Mouse (Mus musculus) heart, postnatal 0 days (tissue): ENCODE results near the gene Commd8. TPM values are rescaled to one million over a fixed set of nuclear protein-coding genes. Genes with fewer than 3 reads are reported as not detected.

Source experiments
- ATAC-seq: fragments of 200-750 bp; cut with Nextera tagmentation; 2 replicates; pipeline ENCODE4 v1.8.0; 2017; ENCODE audit warnings: low read depth, moderate number of reproducible peaks, moderate library complexity; ENCODE audit not compliant: insufficient read depth
- DNase-seq: peaks from one replicate; pipeline ENCODE4 v3.0.0-alpha.2; 2016; ENCODE audit warnings: low spot score
- H3K27ac ChIP-seq: fragments of 300-500 bp; sonication (generic); 2 replicates; pipeline ENCODE4 v1.5.1; 2014; ENCODE audit warnings: low read depth, mild to moderate bottlenecking
- H3K27me3 ChIP-seq: fragments of 300-500 bp; sonication (generic); 2 replicates; pipeline ENCODE4 v1.6.1; 2014; ENCODE audit warnings: low read length, mixed read lengths; ENCODE audit not compliant: control insufficient read depth, insufficient read depth
- H3K36me3 ChIP-seq: fragments of 300-500 bp; sonication (generic); replicated peaks from 2 replicates; pipeline ENCODE4 v1.6.1; 2014; ENCODE audit warnings: low read length, mixed read lengths; ENCODE audit not compliant: control insufficient read depth, insufficient read depth
- H3K4me1 ChIP-seq: fragments of 300-500 bp; sonication (generic); 2 replicates; pipeline ENCODE4 v1.6.1; 2014; ENCODE audit warnings: antibody characterized with exemption; ENCODE audit not compliant: control insufficient read depth, insufficient read depth
- H3K4me2 ChIP-seq: fragments of 300-500 bp; sonication (generic); 2 replicates; pipeline ENCODE4 v1.6.1; 2014; ENCODE audit warnings: low read depth, mild to moderate bottlenecking, low read length, moderate library complexity
- H3K4me3 ChIP-seq: fragments of 300-500 bp; sonication (generic); 2 replicates; pipeline ENCODE4 v1.5.1; 2014; ENCODE audit warnings: low read depth, low read length
- H3K9ac ChIP-seq: fragments of 300-500 bp; sonication (generic); replicated peaks from 2 replicates; pipeline ENCODE4 v1.6.1; 2014; ENCODE audit warnings: low read depth, low read length, mixed read lengths
- H3K9me3 ChIP-seq: fragments of 300-500 bp; sonication (generic); replicated peaks from 2 replicates; pipeline ENCODE4 v1.6.1; 2016; ENCODE audit warnings: low read length; ENCODE audit not compliant: control insufficient read depth
- CTCF ChIP-seq: IDR thresholded peaks from 2 replicates; pipeline ENCODE4 v1.5.1; 2016; ENCODE audit warnings: antibody characterized with exemption, control low read depth, low read depth
- EP300 ChIP-seq: IDR thresholded peaks from 2 replicates; pipeline ENCODE4 v1.6.1; 2016; ENCODE audit warnings: antibody characterized with exemption, low read depth
- WGBS: fragments of 180-500 bp; shearing (Covaris S2); extraction: QIAGEN DNeasy Blood & Tissue Kit; methylation state at CpG from one replicate; pipeline ENCODE4 v1.1.7; 2014; 5-methylcytosine and 5-hydroxymethylcytosine counted together
- polyA plus RNA-seq: library from polyadenylated mRNA; unstranded; fragments of >200 nt; fragmentation: Nextera tagmentation; extraction: Ambion mirVana; gene quantifications from 2 replicates; pipeline ENCODE4 v1.2.1, GENCODE M21; 2015
- total RNA-seq: library from RNA; depleted of rRNA; stranded (reverse); fragments of >200 nt; gene quantifications from 2 replicates; pipeline ENCODE4 v1.2.3, GENCODE M21; 2014; ENCODE audit warnings: low replicate concordance

Gene Commd8
- total and polyA plus RNA-seq, 2 experiments from 2014 or later, result 15.1 to 80.7 TPM

- WGBS, result 84% methylated on average over 1 of the region's 1 CpGs
- no peak overlapping the region for H3K9ac ChIP-seq
- no peak for ATAC-seq
Measured at GRCm38 (mm10) chr5:72195442-72195841, 27.5 kb upstream of the Commd8 start.

DNA sequence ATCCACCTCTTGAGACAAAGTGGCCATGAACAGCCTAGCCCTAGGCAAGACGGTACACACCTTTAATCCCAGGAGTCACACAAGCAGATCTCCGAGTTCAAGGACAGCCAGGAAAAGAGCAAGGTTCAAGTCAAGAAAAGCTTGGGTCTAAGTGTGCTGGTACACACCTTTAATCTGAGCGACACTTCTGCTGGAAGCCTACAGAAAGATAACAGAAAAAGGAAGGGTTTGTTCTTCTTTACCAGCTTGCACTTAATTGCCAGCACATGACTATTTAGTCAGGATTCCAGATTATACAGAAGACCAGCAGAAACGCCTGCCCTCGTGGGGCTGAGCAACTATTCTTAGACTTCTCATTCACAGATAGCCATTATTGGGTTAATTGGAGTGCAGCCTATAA lies 23.9 kb upstream of the Commd8 start:
- TF ChIP-seq EP300 (no peak), CTCF (no peak)
- no peaks in the 10 kb centered on the region; the same call in 1 of the 2 replicates for H3K9me3 ChIP-seq
- no peak overlapping the region for H3K4me3 ChIP-seq
- no peaks in the 10 kb centered on the region for H3K4me1 ChIP-seq
- no peak overlapping the region for H3K4me2 ChIP-seq
- H3K36me3 ChIP-seq, result no peaks in the 10 kb centered on the region
- no peak for ATAC-seq
- no peaks in the 10 kb centered on the region for H3K27me3 ChIP-seq
- 65% methylated on average over 5 of the region's 5 CpGs for WGBS
- H3K27ac ChIP-seq, result no peak overlapping the region
- no peak overlapping the region for H3K9ac ChIP-seq
- DNase-seq, result no peak

More at GRCm38 (mm10) chr5:72195442-72195841, 27.5 kb upstream of the Commd8 start:
- H3K9me3 ChIP-seq, result no peaks in the 10 kb centered on the region; the same call in 1 of the 2 replicates
- no peak overlapping the region for H3K4me2 ChIP-seq
- no peak overlapping the region for H3K27ac ChIP-seq
- no peak overlapping the region for H3K4me3 ChIP-seq
- TF ChIP-seq EP300 (no peak), CTCF (no peak)
- H3K4me1 ChIP-seq, result no peaks in the 10 kb centered on the region
- no peaks in the 10 kb centered on the region for H3K27me3 ChIP-seq
- no peak for DNase-seq
- H3K36me3 ChIP-seq, result no peaks in the 10 kb centered on the region

DNA sequence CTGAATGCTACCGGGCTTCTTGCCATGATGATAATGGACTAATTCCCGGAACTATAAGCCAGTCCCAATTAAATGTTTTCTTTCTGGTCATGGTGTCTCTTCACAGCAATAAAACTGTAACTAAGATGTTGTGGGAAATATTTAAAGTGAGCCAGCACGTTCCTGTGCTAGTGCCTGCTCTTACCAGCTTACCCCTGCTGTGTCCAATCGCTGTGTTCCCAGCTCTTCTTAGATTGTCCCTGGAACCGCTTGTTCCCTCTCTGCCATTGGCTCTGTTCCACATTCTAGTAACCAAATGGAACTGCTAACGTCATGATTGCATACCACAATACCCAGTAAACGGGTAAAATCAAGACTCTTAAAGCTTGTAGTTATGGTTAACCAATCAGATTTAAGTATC lies 23.2 kb upstream of the Commd8 start:
- no peak overlapping the region for H3K27ac ChIP-seq
- H3K4me2 ChIP-seq, result no peak overlapping the region
- H3K9ac ChIP-seq, result no peak overlapping the region
- H3K27me3 ChIP-seq, result no peaks in the 10 kb centered on the region
- no peaks in the 10 kb centered on the region; the same call in 1 of the 2 replicates for H3K9me3 ChIP-seq
- no peaks in the 10 kb centered on the region for H3K36me3 ChIP-seq
- H3K4me3 ChIP-seq, result no peak overlapping the region
- no peaks in the 10 kb centered on the region for H3K4me1 ChIP-seq
- 64% methylated on average over 7 of the region's 7 CpGs for WGBS
- DNase-seq (no peak), ATAC-seq (no peak)
- no peak for TF ChIP-seq CTCF
- no peak for TF ChIP-seq EP300

DNA sequence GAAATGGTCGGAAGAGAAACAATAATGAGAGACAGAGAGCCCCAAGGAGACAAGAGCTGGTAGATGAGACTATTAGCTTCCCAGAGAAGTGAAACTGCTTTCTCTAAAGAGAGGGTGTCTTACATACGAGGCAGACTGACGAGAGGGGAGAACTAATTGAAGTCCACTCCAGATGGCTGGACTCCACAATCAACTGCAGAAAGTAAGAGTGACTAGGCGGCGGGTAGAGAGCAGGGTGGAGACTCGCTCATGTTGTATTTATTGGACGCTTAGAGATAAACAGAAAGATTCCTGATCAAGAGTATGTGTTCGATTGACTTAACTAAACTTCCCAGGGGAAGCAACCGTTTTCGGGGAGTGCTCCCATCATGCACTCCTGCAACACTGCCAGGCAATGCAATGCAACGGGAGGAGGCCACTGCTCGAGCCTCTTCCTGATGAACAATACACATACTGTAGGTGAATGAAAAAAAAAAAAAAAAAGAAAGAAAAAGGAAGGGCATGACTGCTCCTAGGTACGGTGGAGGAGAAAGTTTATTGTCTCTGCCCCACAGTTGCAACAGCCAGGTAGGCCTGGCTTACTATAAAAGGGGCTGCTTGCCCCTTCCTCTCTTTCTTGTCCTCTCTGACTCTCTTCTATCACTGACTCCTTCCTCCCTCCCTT lies 16.6 kb upstream of the Commd8 start:
- ATAC-seq, result no peak
- Histone ChIP-seq H3K9me3 (no peaks in the 10 kb centered on the region), H3K4me3 (no peak overlapping the region), H3K4me2 (no peak overlapping the region), H3K9ac (no peak overlapping the region), H3K27me3 (no peaks in the 10 kb centered on the region), H3K27ac (no peak overlapping the region), H3K36me3 (no peaks in the 10 kb centered on the region), H3K4me1 (no peaks in the 10 kb centered on the region)
- no peak for DNase-seq
- 77% methylated on average over 13 of the region's 13 CpGs for WGBS
- TF ChIP-seq EP300 (no peak), CTCF (no peak)

DNA sequence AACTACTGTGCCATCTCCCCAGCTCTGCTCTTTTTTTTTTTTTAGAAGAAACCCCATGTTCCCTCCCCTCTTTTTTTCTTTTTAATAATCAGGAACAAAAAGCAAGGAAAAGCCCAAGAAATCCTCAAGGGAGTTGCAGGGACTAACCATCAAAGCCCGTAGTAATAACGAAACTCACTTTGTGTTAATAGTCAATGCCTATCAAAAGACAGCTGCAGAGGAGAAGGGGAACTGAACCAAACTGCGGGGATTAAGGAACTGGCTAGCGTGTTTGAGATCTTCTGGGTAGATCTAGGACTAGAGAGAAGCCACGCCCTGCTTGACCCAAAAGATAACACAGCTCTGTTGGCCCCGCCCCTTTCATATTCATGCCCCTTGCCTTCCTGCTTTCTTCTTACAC lies 15.9 kb upstream of the Commd8 start:
- Histone ChIP-seq H3K9me3 (no peaks in the 10 kb centered on the region), H3K4me3 (no peak overlapping the region), H3K27me3 (no peaks in the 10 kb centered on the region), H3K4me1 (no peaks in the 10 kb centered on the region), H3K4me2 (no peak overlapping the region), H3K27ac (no peak overlapping the region), H3K36me3 (no peaks in the 10 kb centered on the region), H3K9ac (no peak overlapping the region)
- DNase-seq (no peak), ATAC-seq (no peak)
- no peak for TF ChIP-seq CTCF
- no peak for TF ChIP-seq EP300
- WGBS, result 74% methylated on average over 6 of the region's 6 CpGs

- Histone ChIP-seq H3K4me3 (no peak overlapping the region), H3K9me3 (no peaks in the 10 kb centered on the region), H3K27me3 (no peaks in the 10 kb centered on the region), H3K4me1 (no peaks in the 10 kb centered on the region), H3K4me2 (no peak overlapping the region), H3K9ac (no peak overlapping the region), H3K27ac (no peak overlapping the region), H3K36me3 (no peaks in the 10 kb centered on the region)
- TF ChIP-seq EP300, result no peak
- no peak for TF ChIP-seq CTCF
- 75% methylated on average over 4 of the region's 4 CpGs for WGBS
- ATAC-seq (no peak), DNase-seq (no peak)
Measured at GRCm38 (mm10) chr5:72182804-72183203, 14.8 kb upstream of the Commd8 start.
